Mouse (Mus musculus) cerebellum, adult 8-10 months (tissue): ENCODE measurements around the gene Fyn.

Source experiments
- DNase-seq: peaks from one replicate; pipeline ENCODE4 v3.0.0; 2022

The Fyn gene

DNA sequence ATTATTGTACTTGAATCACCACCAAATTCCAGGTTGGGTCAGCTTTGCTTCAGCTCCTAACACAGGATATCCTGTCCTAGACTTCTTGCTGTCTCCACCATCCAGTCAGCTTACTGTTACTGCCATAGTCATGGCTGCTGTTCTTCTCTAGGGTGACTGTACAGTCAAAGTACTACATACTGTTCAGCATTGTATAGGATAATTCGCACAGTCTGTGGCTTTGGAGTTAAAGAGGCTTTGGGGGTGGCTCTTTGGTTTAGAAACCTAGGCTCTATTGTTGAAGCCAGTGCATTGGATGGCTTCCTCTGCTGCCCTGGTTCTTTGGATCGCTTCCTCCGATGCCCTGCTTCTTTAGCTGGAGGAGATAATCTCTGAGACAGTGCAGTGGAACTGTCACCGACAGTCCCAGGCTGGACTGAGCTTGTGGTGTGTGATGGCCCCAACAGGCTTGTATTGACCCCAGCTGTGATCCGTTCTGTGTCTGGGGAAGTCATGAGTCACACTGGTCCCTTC, 174.7 kb downstream of the Fyn start:
- no peak for DNase-seq

DNA sequence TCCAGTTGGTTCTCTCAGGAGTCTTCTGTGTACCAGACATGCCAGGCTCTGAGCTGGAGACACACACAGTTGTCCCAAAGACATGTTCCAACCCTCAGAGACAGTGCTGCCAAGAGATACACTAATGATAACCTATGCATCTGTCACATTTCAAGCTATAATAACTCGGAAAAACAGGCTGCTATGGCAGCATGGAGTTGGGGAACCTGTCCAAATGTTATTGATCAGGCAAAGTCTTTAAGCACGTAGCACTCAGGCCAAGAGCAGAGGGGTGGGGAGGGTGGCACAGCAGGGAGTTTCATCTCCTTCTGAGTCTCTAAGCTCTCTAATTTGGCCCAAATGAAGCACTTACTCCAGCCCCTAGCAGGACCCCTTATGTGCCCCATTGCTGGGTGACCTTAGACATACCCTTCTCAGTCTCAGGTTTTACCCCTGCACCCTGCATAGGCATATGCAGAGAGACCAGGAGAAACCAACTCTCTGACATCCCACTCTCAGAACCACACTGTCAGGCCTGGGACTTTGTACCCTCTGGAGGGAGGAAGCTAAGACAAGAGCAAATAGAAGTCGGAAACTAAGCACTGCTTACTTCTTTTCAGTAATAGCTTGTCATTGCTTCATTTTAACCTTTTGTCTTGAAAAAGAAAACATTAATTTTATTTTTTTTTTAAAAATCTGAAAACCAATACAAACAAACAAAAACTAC, 178.9 kb downstream of the Fyn start:
- DNase-seq: no peak

DNA sequence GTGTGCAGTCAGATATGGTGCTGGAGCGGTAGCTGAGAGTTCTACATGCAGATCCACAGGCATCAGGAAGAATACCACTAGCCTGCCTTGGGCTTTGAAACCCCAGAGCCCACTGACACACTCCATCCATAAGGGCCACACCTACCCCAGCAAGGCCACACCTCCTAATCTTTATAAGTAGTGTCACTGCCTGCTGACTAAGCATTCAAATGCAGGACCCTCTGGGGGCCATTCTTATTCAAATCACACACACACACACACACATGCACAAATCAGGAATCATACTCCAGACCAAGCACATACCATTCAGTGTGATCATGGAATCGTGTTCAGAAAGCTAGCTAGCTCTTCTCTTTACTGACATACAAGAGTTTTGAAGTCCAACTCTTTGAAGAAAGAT, 182.1 kb downstream of the Fyn start:
- DNase-seq: no peak

DNA sequence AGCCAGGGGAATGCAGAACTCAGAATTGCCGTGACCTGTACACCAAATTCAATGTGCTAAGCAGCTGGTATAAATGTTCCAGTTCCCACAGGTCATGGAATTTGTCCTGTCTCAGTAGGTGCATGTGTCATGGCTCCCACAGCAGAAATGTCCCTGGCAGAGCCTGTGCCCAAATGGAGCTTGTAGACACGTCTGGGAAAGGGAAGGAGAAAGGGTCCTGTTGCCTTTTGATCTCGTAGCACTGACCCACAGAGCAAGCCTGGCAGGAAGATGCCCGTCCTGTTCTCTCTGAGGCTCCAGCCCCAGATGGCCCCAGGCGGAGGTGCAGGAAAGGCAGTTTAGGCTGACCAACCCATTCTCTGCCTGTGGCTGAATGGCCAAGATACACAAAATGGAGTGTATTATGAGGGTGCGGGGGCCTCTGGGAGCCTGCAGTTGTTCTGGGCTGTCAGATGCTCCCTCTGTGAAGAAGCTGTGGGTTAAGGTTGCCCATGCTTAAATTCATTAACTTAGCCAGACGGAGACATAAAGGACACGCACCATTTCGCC, 183.1 kb downstream of the Fyn start:
- DNase-seq: no peak

DNA sequence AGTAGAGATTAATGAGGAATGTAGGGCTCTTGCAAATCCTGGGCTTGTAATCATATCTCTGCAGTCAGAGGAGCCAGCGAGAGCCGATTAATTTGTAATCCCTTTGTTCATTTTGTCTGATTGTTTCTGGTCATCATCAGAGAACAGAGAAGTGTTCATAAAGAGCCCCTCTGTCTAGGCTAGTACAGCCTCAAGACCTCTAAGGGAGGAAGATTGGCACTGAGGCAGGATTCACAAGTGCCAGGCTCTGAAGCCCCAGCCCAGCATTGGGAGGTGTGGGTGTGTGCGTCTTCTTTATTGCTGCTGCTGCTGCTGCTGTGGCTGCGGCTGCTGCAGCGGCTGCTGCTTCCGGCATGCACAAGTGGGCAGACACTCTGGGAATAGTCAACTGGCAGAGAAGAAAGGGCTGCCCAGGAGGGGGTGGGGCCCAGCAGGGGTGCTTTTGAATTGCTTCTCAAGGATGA, 183.7 kb downstream of the Fyn start:
- no peak for DNase-seq

DNA sequence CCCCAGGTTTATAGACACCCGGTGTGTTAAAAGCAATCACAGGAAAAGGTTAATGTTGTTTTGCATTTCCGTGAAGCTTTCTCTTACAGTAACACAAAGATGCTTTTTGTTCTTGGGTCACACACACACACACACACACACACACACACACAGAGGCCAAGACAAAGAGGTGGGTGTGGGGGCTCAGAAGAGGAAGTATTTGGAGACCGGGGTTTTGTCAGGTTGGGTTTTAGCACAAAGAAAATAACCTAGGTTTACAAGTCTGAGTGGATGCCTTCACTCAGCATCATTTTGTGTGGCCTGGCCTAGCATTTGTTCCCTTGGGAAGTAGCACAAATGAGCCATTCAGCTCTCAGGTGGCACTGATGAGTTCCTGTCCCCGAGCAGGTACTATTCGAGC, 184.2 kb downstream of the Fyn start:
- no peak for DNase-seq

DNA sequence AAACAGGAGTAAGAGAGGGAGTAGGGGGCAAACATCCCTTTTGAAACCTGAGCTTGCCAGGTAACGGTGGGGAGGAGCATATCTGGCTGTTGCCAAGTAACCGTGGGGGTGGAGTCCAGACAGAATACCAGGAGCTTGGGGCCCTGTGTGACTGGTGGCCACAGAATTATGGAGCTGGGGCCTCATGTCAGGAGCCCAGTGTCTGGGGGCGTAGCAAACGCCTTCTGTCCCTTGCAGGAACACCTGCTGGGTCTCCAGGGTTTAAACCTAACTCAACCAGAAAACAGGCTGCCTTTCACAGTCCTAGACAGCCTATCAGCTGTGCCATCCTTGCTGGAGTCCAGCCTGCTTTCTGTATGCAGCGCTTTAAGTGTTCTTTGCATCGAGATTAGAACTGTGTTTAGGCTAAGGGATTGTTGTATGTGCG, 186.6 kb downstream of the Fyn start:
- no peak for DNase-seq

DNA sequence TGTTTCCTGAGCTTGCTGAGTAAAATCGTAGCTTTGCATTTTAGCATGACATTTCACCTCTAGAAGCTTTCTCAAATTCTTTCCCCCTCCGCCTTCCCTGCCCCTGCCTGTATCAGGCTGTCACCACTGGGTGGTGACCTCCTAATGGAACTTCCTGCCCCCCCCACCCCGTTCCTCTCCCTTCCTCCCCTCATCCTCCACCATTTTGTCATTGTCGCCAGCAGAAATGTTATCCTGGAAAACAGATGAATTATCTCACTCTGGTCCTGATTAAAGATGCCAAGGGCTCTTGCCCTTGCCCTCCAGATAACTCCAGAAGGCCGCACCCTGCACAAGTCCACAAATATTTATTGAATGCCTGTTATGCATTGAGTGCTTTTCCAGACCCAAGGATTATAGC, 187.1 kb downstream of the Fyn start:
- DNase-seq: no peak

DNA sequence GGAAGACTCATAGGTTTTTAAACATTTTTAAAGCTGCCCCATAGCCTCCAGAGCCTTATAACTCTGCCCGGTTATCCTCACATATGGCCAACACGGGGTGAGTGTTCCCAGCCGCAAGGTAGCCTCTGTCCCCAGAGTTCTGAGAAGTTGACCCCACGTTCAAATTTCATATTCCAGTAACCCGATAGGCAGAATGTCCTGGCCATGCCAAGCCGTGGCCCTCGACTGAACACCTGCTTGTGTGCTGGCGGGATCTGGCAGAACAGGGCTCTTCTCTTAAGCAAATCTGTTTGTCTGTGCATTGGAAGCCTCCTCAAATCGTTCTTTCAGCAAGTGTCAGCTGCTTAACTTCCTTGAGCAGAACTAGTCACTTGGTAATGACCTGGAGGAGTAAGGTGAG, 188.7 kb downstream of the Fyn start:
- DNase-seq: no peak

DNA sequence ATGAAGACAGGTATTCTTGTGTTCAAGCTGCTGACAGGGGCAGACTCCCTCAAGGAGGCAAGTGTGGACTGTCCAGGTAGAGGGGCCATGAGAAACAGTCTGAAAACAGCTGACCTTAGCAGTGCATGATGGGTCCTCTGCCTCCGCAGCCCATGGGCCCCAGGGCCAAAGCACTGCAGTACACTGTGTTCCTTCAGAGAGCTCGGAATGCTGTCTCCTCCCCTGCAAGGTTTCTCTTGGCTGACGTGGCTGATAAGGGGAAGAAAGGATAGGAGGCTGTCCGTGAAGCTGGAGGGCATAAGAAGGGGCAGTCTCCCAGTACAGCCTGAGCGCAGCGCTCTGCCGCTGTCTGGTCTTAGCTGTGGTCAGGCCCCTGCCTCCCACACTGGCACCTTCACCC, 189.2 kb downstream of the Fyn start:
- DNase-seq: no peak

DNA sequence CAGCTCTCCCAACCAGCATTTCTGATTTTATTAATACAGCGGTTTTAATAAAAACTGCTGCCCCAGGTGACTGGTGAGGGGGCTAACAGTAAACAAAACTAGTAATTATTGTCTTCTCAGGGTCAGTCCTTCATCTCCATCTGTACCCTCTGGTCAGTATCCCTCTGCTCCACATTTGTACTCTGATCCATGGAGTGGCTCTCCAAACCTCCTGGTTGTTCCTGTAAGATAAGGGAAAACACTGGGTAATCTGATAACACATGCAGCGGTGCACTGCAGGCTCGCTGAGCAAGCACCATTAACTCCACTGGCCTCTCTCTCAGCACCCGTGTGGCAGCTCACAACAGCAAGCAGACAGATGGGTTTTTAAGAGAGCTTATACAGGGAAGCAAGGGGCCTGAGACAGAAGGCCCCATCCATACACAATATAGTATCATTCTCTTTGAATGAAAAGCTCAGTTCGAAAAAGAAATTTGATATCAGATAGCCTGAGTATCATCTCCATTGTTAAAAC, 189.9 kb downstream of the Fyn start:
- no peak for DNase-seq

DNA sequence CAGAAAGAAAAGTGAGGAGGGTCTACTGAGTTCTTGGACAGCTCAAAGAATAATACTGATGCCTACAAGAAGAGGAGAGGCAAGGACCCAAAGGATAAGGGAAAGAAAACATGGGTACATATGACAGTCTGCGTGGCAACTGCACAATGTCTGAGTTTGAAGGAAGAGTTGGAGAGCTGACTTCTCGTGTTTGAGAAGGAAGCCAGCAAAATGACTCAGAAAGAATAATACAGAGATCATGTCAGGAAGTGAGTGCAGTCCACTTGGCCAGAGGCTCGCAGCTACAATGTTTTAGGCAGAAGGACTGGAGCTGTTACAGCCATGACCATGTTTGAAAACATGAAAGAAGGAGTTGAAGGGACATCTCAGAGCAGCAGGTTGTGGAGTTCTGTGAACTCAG, 190.7 kb downstream of the Fyn start:
- DNase-seq: no peak

DNA sequence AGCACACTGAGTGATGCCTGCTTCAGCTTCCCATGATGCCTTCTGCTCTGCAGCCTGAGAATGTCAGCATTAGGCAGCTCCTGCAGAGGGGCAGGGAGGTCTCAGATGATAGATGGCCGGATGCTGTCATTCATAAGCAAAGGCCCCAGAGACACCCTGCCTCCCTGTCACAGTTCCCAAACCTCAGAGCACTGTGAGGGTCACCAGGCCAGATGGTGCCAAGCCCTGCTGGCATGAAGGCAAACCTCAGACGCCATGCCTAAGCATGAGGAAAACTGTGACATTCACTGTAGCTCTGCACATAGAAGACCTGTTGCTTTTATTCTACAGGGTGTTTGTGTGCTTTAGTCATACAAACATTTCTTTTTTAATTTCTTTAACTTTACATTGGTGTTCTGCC, 193.7 kb downstream of the Fyn start:
- DNase-seq: no peak

DNA sequence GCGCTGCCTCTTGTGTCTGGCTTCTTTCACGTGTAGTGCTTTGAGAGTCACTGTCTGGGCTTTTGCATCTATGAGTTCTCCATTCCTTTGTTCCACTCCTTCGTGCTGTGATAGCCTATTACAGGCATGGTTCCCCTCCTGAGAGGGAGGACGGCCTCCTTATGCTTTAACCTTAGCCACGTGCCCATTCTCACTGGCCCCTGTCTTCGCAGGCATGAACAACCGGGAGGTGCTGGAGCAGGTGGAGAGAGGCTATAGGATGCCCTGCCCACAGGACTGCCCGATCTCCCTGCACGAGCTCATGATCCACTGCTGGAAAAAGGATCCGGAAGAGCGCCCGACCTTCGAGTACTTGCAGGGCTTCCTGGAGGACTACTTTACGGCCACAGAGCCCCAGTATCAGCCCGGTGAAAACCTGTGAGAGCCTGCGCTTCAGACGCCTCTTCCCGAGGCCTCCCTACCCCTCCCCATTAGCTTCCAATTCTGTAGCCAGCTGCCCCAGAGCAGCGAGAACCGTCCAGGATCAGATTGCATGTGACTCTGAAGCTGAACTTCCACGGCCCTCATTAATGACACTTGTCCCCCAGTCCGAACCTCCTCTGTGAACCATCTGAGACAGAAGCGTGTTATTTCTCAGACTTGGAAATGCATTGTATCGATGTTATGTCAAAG, 195.0 kb downstream of the Fyn start:
- no peak for DNase-seq

DNA sequence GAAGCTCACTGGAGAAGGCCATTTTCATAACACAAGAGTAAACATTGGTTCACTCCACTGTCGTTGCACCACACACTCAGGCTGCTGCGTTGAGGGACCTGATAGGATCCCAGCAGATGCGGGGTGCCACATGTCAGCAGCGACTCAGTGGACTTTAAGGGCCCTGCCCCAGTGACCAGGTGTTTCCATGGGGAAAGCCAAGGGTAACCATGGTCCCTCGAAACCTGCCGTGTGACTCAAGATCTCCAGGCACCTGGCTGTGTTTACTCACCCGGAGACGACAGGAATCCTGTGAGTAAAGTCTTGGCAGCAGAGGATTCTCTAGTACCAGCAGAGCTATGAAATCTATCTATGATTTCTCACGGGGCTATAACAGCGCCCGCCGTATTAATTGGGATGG, 198.2 kb downstream of the Fyn start:
- no peak for DNase-seq

DNA sequence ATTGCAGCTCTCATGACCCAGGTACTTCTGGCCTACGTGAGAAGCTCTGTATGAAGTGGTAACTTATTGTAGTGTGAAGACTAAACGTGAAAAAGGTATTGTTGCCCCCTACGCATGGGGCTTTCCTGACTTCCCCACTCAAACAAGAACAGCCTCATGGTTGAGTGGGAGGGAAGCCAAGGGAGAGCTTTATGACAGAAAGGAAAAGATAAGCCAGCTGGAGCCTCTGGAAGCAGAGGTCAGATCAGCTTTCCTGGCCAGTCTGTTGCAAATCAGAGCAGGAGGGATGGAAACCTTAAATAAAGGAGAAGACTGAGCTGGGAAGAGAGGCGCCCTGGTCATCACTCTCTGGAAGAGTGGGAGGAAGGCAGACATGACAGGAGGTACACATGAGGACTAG, 200.3 kb downstream of the Fyn start:
- no peak for DNase-seq

DNA sequence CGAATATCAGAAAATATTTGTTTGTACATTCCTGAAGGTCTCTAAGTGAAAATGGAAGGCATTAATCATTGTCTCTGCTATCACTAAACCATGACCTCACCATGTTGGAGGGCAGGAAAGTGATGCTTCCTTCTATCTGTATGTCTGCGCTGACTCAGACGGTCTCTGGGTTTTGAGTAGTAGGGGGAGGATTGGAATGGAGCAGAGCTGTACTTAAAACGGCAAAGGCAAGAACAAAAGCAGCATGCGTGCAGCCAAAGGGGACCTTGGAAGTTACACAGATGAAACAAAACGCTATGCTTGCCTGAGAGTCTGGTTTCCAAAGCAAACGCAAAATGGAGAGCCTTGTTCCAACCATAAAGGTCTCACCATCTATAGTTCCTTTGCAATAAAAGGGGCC, 202.4 kb downstream of the Fyn start:
- no peak for DNase-seq

DNA sequence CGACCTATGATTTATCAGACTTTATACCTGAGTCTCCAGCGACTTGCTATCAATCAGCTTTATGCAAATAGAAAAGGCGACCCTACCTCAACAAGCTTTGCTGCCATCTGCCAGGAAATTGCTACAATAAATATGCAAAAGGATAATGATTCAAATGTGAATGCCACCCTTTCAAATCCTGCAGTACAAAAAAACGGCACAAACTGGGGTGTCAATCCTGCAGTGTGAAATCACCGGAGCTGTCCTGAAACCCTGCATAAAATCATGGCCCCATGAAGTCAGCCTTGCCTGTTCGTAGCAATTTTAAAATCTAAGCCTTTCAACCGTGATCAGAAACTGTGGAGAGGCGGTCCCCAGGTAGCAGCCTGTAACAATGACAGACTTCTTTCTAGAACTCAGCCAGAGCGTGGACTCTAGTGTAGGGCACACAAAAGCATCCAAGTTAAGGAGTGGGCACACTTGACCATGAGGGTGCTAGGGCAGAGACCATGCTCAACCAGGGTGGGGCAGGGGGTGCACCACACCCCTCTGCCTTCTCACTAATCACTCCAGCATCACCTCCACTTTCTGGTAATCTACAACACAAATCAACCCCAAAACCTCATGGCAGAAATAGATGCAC, 203.5 kb downstream of the Fyn start:
- DNase-seq: no peak

DNA sequence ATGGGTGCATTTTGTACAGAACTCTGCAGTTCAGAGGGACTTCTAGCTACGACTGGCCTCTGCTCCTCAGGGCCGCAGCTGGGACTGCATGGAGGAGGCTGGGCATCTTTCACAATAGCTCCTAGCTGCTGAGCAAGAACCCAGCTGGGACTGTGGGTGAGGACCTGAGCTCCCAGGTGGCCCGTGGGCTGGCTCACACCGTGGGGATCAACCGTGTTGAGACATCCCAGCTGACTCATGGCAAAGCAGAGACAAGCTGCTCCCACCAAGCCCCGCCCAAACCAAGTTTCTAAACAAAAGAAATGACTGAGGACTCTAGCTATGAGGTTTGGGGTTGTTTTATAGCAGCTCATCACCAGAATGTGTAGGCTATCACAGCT, 204.0 kb downstream of the Fyn start:
- DNase-seq: no peak

DNA sequence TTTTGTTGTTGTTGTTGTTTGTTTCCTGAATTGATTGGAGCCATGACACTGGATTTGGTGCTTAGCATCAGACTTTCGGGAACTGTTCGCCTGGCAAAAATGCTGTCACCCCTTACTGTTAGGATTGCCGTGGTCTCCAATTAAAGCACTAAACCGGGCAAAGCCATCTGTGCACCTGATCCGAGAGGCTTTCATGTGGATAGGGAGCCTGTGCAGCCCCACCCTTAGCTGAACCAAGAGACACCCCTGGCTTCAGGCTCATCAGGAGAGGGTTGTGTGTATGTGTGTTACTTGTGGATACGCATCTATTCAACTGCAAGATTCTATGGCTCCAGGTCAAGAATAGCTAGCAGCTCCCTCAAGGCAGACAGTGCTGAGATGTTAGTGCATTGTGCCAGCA, 207.8 kb downstream of the Fyn start:
- no peak for DNase-seq

DNA sequence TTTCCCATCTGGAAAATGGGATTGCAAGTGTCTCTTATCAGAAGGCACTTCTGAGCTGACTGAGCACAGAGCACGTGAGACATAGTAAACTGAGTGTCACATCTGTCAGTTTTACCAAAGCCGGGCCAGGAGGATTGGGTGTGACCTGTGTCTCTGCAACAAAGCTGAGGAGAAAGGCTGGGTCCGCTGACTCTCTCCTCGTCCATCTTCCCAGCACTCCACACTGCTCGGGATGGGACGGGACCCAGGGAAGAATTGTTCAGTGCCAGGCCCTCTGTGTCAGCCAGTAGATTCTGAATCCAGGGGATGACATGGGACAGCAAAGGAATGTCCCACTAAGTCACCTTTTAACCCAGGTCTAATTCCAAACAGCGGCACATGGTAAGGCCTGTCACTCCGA, 211.8 kb downstream of the Fyn start:
- DNase-seq: no peak

DNA sequence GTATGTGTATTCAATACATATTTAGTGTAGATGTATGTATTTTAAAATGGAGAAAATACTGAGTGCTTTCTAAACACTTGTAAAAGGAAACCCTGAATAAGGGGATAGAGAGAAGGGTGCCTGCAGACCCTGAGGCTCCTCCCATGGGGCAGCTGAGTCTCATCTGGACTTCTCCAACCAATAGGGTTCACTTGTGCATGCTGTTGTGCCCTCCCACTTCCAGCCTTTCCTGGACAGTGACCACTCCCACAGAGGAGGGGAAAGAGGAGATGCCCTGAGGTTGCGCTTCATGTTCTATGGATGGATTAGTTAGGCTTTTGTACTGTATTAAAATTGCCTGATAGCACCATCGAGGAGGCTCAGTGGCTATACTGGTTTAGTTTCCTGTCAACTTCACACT, 213.7 kb downstream of the Fyn start:
- no peak for DNase-seq

DNA sequence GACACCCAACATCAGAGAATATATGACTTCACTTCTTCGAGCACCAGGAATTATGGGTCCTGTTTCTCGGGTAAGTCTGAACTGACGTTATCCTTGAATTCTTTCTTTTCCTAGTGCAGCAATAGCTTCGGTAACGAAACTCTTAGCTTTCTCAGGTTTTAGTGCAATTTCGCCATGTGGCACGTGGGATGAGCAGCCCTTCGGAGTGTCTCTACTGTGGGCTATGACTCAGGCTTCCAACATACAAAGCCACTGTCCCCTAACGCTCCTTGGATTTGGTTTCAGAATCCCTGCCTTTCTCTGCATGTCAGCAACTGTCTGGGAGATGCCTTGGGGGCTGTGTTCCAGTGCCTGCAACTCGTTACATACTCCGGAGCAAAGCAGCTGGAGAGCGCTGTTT, 215.1 kb downstream of the Fyn start:
- DNase-seq: no peak
